Mouse (Mus musculus) v-Abl transformed pro-B cells (cell line): ENCODE measurements around the gene Bud31.
"Not testable (repeated sequence)": the region's sequence is repeated elsewhere in the genome, so short reads cannot be mapped to it uniquely, and the experiment has no call there.

Experiments used
- in situ Hi-C, 2 experiments: fragments of 400-800 bp; cut with MboI; formaldehyde crosslinking; loops; one replicate each; pipeline ENCODE4 v1.15.1; 2025; ENCODE audit not compliant: unreplicated experiment in 2 of 2

Bud31 gene

GRCm38 (mm10) chr5:145119385-145119784, 20.8 kb upstream of the Bud31 start:
- in situ Hi-C loops, result loop anchor here (25.0 kb wide), 2 partner anchors 1093 to 1107 kb away; partner anchors contain the start of genes Ccz1 (in 2 of the 2) and Rnf6 (in 1 of the 2)

GRCm38 (mm10) chr5:145120921-145121320, 19.2 kb upstream of the Bud31 start:
- in situ Hi-C loops, result loop anchor here (25.0 kb wide), 2 partner anchors 1091 to 1109 kb away; partner anchors contain the start of genes Ccz1 (in 2 of the 2) and Rnf6 (in 1 of the 2)

- in situ Hi-C loops, result loop anchor here (25.0 kb wide), 2 partner anchors 1089 to 1111 kb away; partner anchors contain the start of genes Ccz1 (in 2 of the 2) and Rnf6 (in 1 of the 2)
These were observed 16.8 kb upstream of the Bud31 start for GRCm38 (mm10) chr5:145123396-145123795.

- in situ Hi-C loops, result no loop called here
These were observed 13.6 kb upstream of the Bud31 start for GRCm38 (mm10) chr5:145126580-145126979.

- in situ Hi-C loops, result no loop called here
These were observed 11.0 kb upstream of the Bud31 start for GRCm38 (mm10) chr5:145129124-145129523.

- in situ Hi-C loops, result not testable (repeated sequence)
These were observed 10.4 kb upstream of the Bud31 start for GRCm38 (mm10) chr5:145129773-145130172.

GRCm38 (mm10) chr5:145130191-145130590, 10.0 kb upstream of the Bud31 start:
- in situ Hi-C loops, result no loop called here

- in situ Hi-C loops, result no loop called here
These were observed 9.2 kb upstream of the Bud31 start for GRCm38 (mm10) chr5:145130995-145131394.

GRCm38 (mm10) chr5:145133275-145133674, 6.9 kb upstream of the Bud31 start:
- in situ Hi-C loops, result not testable (repeated sequence)

- in situ Hi-C loops, result no loop called here
These were observed 1.3 kb upstream of the Bud31 start for GRCm38 (mm10) chr5:145138836-145139235.

- in situ Hi-C loops, result no loop called here
These were observed 449 bp downstream of the Bud31 start for GRCm38 (mm10) chr5:145140611-145141010.

GRCm38 (mm10) chr5:145147748-145148147, 7.6 kb downstream of the Bud31 start:
- in situ Hi-C loops, result no loop called here

- in situ Hi-C loops, result no loop called here
These were observed 9.1 kb downstream of the Bud31 start for GRCm38 (mm10) chr5:145149294-145149693.

GRCm38 (mm10) chr5:145152690-145153089, 12.5 kb downstream of the Bud31 start:
- in situ Hi-C loops, result no loop called here

- in situ Hi-C loops, result no loop called here
These were observed 21.2 kb downstream of the Bud31 start for GRCm38 (mm10) chr5:145161361-145161760.

- in situ Hi-C loops, result no loop called here
These were observed 24.5 kb downstream of the Bud31 start for GRCm38 (mm10) chr5:145164710-145165109.

- in situ Hi-C loops, result no loop called here
These were observed 25.0 kb downstream of the Bud31 start for GRCm38 (mm10) chr5:145165184-145165583.

GRCm38 (mm10) chr5:145166536-145167305, 26.6 kb downstream of the Bud31 start, which contains the start of the genes Ptcd1 and Cpsf4:
Gene Ptcd1, minus strand, starts transcription at chr5:145167108.
Gene Cpsf4, plus strand, starts transcription at chr5:145167213.
- in situ Hi-C loops, result no loop called here

- in situ Hi-C loops, result no loop called here
These were observed 27.1 kb downstream of the Bud31 start for GRCm38 (mm10) chr5:145167306-145167661.

GRCm38 (mm10) chr5:145178461-145178980, 38.4 kb downstream of the Bud31 start:
- in situ Hi-C loops, result no loop called here

- in situ Hi-C loops, result no loop called here
These were observed 45.1 kb downstream of the Bud31 start for GRCm38 (mm10) chr5:145185244-145185643.

GRCm38 (mm10) chr5:145189416-145189815, 49.3 kb downstream of the Bud31 start:
- in situ Hi-C loops, result no loop called here
